Mouse (Mus musculus): ENCODE data around the gene Ghdc.

Ghdc gene

DNA sequence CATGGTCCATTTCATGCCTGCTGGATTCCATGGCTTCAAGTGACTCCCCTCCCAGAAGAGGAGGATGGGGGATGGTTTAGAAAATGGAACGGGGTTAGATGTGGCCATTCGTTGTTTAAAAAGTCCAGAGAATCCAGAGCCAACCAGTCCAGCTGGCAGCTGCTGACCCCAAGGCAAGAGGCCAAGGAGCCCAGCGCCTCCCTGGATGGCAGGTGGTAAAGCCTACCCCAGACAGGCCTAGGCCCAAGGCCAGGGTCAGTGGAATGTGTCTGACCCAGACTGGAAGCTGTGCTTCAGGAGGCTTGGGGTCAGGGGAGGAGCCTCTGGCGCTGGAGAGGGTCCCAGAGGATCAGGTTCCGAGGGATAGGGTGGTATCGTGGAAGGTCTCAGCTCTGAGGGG lies 29.4 kb downstream of the Ghdc start:
- DNase-seq, result no peak

DNA sequence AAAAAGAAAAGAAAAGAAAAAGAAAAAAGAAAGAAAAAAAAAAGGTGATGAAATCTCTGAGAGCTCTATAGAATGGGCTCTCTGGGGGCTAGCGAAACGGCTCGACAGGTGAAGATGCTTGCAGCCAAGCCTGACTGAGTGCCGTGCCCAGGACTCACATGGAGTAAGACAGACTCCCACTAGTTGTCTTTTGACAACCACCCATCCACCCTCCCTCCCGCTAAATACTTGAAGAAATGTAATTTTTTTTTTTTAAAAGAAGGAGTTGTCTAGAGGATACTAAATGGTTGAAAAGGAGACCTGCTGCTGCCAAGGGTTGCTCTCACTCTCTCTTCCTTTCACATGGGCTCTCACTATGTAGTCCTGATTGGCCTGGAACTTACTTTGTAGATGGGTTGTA lies 32.0 kb downstream of the Ghdc start:
- DNase-seq, result no peak

DNA sequence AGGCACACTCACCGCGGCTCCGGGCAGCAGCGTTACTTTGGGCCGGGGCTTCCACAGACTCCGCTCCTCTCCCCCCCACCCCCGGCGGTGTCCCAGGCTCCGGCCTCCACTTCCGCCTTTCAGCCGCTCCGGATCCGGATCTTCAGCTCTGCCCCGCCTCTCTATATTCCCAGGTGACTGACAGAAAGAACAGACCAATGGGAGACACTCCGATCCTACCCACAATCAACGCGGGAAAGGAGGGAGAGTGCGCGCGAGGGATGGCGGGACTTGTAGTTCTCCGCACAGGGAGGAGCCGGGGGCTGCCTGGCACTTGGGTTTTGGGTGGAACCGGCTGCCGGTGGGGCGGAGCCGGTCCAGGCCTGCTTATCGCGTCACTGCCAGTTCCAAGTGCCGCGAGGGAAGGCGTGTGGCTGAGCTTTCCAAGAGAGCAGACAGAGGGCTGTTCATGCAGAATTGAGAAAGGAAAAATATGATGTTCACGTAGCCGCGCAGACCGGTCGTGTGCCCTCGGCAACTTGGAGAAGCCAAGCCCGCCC lies 32.6 kb downstream of the Ghdc start, which contains the start of gene Rab5c:
Gene Rab5c (minus strand): TSS at position 150 of the 539 bp plus-strand sequence.
- DNase-seq, result peak; percentile 100

DNA sequence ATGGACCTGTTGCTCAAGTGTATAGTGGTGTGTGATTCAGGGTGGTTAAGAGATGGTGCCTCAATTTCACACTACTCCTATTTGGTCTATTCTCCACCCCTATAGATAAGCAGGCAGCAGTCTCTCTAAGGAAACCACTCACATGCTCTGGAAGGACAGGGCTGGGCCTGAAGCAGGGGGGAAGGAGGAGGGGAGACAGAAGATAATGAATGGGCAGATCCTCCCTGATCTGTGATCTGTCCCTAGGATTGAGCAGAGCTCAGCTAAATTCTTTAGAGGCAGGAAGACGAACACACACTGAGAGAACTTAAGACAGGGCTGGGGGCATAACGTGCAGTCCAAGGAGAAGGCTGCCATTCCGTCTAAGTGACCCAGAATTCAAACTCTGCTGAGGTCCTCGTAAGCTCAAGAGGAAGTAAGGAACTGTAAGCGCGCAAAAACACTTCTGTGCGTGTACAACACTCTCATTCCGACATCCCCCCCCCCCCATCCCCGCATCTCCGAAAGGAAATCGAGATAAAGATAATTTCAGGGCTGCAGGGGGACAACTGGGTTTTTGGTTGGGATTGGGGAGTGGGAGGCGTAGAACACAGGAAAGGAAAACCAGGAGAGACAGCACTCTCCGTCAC lies 33.5 kb downstream of the Ghdc start:
- DNase-seq, result no peak

DNA sequence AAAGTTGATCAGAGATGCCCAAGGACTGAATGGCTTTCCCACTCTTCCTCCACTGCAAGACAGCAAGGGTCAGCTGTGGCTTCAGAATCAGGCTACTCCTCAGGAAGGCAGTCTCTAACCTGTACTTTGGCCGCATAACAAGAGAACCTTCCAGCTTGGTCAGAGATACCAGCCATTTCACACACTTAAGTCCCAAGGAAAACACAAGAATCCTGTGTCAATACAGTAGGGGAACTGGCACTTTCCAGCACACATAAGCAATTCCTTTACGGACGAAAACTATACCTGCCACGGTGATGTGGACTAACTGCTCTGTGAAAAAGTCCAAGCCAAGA lies 34.0 kb downstream of the Ghdc start:
- DNase-seq, result no peak

DNA sequence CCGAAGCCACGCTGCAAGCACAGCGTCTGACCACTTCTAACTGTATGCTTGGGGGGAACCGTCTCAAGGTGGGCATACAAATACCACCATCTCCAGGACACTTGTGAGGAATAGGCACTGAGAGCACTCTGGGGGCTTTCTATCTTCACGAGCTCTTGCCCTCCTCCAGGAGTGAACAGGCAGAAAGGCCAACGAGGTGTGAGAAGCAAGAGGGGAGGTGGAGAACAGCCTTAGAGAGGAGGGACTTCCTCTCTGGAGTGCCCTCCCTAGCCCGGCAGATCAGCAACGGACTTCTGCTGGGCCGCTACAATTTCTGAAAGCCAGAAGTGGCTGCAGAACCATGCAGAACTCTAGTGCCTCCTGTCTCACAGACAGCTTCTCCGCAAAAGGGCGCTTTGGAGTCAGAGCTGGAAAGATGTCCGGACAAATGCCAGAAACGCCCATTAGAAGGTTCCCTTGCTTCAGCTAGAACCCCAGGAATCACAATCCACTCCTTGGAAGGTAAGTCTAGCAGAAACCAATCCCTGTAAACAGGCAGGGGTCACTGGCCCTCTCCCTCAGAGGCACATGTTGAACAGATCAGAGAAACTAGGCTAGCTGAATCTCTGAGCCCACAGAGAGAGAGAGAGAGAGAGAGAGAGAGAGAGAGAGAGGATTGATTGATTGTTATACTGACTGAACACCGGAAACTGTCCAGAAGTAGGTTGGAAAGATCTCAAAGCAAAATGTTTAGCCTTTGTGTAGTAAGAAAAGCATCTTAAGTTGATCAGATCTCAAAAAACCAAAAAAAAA lies 34.6 kb downstream of the Ghdc start:
- no peak for DNase-seq

DNA sequence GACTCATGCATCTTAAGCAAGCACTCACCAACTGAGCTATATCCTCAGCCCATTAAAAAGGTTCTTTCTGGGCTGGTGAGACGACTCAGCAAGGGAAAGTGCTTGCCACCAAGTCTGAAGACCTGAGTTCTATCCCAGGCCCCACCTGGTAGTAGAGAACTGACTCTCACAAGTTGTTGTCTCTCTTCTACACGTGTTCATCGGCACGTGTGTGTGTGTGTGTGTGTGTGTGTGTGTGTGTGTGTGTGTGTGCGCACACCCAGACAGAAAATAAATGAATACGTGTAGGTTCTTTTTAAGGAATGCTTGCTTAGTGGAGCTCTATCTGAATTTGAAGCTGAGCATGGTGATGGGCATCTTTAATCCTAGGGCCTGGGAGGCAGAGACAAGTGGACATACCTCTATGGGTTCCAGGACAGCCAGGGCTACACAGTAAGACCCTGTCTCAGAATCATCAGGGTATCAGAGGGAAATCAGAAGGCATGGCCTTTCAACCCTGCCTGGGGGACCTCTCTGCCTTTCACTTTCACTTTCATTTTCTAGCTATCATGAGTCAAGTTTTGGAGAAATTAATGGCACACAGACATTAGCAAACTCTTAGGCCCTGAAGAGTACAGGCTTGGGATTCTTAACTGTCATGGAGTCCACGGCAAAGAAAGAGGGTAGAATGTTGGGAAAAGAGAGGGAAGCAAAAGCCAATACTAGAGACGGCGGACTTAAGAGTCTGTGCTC lies 35.5 kb downstream of the Ghdc start:
- no peak for DNase-seq

DNA sequence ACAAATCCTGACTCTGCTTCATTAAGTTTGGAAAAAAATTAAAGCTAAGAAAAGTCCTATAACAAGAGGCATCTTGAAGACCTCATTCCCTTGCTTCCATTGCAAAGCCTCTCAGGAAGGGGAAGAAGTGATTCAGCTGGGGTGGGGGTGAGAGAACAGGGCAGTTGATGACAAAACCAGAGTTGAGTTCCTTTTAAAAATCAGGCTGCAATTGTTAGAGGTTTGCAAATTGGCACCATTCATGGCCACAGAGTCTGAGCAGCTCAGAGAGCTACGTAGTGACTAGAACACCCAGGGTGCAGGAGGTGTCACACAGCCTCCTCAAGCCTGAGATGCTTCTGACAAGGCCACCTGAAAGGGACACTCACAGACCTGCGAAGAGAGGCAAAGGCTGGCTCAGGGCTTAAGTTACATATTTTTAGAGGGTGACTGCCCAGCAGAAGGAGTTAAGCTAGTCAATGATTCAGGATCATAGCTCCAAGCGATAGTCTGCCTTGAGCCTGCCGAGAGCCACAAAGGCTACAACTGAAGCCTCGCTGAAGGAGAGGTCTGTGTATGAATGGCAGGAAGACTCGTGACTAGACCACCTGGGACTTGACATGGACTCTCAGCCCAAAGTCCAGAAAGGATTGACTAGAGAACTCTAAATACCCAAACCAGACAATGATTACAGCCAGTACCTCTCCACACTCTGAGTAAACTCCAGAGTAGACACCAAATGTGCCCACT lies 40.1 kb downstream of the Ghdc start:
- DNase-seq, result peak; percentile 38

DNA sequence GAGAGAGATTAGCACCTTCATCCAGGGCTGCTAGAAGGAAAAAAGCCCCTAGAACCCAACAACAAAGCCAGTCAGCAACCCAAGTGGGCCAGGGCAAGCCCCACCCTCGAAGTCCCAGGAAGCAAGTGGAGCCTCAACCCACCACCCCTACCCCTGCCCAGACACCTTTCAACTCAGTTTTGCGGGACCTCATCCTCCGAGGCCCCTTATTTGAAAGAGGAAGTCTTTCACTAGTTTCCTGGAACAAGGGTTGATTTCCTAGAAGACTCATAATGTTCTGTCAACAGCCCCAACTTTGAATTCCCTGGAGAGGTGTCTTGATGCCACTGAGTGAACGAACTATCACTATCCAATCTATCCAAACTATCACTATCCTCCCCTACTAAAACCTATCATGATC lies 40.8 kb downstream of the Ghdc start:
- DNase-seq, result no peak

DNA sequence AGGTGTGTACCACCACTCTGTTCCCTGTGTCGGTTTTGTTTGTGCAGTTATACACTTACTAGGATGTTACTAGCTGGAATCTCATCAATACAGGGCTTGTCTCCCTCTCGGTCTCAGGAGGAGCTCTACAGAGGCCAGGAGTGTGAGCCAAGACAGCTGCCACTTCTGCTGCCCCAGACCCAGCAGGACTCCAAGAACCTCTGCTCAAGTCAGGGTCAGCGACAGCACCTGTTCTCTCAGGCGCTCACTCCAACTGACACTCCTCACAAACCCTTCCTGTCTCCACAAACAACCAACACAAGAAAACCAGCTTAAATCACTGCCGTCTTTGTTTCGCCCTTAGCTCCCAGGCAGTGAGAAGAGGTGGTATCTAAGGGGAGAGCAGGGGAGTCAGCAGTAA lies 42.2 kb downstream of the Ghdc start:
- no peak for DNase-seq

DNA sequence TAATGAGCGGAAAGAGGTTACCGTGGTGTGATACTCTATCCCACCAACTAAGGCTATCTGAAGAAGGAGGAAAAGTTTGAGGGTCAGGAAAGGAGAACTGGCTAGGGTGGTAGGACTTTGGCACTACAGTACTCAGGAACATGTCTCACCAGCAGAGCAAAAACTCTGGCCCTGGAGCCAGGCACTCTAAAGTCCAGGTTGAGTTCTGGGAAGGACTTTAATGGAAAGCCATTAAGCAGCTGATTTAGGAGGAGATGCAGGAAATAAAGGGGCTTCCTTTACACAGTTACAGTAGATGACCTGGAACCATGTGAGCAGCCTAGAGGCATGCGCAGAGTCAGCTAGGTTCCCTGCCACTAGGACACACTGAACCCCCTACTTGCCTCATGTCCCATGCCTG lies 43.6 kb downstream of the Ghdc start:
- no peak for DNase-seq

DNA sequence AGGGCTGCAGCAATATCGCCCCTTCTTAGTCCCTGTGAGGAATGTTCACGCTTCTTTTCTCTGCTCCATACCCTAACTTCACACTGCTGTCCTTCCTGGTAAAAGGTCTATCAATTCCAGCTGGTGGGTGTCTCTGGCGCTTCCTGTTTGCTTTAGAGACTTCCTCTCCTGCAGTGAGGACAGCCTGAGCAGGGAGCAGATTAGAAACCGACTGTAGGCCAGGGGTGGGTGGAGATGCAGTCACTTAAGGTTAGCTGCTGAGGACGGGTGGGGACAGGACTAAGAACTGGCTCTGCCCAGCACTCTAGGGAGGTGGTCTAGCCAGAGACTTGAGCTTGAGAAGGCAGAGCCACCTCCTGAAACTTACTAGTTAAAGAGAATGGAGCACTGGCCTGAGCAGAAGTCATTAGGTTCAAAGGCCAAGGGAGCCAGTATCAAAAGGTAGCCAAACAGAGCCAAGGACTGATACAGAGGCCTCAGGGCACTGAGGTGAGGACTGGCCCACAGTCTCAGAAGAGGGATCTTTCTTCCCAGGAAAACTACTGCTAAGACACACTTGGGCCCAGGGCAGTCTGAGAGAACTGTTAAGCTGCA lies 45.7 kb downstream of the Ghdc start:
- peak; percentile 82 for DNase-seq

DNA sequence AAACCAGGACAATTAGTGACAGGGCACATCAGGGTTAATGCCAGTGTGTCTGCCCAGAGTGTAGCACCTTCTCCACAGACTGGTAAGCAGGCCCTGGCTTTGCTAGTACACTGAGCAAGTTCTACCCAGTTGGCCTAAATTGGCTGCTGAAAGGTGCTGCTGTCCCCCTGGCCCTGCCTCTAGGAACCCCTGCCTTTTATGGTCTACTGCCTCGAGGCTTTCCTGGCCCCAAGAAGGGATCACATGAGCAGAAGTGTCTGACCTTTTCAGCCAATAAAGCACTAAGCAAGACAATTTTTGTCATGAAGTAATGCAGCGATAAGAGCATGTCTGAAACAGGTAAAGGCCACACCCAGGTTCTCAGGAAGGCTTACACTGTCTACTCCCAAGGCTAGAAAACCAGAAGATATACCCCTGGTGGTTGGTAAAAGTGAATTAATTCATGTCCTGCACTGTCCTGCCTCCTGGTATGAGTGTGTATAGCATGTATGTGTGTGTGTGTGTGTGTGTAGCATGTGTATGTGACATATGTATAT lies 48.2 kb downstream of the Ghdc start:
- no peak for DNase-seq

DNA sequence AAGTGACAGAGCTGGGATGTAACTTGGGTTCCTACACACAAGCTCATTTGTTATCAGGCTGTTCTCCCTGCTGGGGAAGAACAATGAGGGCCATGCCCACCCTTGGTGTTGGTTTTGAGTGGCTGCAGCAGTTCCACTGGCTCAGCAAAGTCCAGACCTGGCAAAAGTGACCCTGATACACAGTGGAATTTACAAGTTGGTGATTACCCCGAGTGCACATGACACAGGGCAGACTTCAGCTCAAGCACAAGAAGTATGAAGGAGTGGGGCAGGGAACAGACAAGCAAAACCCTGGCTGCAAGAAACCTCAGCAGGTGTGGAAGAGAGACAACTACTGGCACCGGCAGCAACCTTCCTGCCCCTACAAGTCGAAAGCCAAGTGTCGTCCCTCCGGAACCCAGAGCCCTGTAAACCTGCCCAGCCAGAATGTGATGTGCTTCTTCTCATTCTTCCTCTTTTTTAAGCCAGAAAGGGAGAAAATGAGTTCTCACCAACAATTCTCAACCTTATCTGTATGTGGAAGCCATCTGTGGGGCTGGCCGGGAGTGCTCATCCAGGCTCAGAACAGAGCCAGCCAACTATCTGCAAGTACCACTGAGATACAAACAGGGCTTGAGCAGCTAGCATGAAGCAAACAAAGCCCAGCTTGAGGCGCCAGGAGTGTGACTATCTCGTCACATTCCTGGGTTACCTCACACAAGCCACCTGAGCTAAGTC lies 48.8 kb downstream of the Ghdc start:
- DNase-seq, result no peak

DNA sequence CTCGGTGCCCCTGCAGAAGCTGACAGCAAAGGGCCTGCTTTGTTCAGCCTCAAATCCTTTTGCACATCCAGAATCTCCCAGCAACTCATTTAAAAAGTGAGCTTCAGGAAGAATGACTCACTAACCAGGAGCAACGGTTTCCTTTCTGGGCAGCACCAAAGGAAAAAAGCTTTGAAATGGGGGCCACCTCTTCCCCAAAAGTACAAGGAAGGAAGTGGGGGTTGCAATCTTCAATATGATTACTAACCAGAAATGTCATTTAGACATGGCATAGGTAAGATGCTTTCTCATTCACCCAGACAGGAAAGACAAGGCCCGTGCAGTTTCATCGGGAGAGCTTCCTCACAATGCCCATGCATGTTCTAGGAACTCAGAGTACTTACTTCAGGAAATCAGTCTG lies 49.5 kb downstream of the Ghdc start:
- peak; percentile 27 for DNase-seq

DNA sequence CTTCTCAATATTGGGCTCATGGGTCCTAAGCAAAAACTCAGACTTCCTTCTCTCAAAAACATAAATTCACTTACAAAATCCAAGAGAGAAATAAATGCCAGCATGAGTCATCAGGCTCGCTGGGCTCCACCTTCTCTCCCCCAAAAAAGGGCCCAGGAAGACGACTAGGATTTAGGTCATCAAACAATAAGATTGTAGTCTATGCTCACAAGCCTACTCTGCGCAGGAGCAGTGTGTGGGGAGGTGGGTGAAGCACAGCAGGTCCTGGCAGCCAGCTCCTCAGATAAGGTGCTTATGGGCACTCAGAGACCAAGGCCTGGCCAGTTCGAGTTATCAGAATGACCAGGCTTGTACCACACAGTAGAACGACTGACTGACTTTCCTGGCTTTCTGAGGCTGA lies 50.4 kb downstream of the Ghdc start:
- no peak for DNase-seq

DNA sequence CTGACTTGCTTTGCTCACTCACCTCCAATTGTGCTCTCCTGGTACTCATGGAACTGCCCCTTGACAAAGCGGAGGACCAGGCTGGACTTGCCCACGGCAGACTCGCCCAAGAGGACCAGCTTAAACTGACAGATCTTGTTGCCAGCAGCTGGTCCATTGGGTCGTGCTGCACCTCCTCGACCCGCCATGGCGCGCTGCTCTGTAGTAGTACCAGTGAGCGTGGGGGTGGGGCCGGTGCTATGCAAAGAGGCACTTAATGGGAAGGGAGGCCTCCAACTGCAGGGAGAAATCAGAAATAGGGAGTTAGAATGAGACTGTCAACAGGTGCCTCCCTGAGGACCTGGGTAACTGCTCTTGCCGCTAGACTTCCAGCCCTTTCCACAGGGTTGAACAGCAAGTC lies 50.9 kb downstream of the Ghdc start:
- peak; percentile 58 for DNase-seq

DNA sequence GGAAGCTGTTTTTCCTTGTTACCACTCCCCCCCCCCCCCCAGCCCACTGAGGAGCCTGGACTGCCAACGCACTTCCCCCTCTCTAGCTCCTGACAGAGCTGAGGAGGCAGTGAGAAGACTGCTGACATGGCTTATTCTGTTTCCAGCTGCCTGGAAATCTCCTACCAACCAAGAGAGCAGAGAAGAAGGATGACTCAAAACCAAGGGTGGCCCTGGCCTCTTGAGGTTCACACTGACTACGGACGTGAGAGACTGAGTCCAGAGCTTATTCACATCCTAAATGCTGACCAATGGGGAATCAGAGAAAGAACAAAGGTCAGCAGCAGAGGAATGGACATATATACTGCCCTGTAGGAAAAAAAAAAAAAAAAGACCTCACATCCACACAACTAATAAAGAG lies 51.4 kb downstream of the Ghdc start:
- DNase-seq, result no peak

DNA sequence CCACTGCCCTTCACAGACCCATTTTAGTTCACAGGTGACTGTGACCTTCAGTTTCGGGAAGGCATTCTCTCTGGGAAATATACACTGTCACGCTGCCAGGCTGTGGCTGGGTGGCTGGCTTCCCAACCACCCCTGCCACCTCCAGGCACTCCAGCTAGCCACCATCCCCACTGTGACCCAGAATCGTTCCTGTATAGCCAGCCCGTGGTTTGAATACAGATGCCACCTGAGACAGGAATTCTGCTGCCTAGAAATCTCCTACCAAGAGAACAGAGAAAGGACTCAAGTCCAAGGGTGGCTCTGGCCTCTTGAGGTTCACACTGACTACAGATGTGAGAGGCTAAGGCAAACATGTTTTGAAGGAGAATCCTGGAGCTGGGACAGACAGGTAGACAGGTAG lies 51.9 kb downstream of the Ghdc start:
- no peak for DNase-seq

DNA sequence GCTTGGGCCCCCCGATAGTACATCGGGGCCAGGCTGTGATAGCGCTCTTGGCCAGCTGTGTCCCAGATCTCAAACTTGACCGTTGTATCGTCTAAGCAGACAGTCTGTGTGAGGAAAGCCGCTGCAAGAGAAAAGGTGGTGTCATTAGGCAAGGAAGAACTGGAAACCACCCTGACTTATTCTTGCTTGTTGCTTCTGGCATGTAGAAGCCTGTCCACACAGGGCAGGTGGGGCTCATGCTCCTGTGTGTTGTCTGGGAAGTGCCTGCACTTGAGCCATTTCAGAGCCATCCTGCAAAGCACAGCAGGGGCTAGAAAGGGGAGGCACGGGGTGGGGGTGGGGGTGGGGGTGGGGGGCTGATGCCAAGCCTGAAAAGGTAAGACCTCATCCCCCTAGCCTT lies 52.3 kb downstream of the Ghdc start:
- DNase-seq, result no peak

DNA sequence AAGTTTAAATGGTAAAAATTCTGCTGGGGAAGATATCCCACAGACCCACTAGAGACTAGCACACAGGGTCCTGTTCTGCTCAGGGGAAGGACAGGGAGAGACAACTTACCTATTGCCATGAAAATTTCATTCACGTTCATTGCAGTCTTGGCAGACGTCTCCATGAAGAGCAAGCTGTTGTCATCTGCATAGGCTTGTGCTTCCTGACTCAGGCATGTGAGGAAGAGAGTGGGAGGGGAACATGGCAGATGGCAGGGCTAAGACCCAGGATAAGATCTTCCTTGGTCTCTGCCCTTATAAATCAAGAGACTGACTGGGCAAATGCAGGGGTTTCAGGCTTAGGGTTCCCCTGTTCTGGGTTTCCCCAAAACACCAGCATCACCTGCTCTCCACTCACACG lies 54.1 kb downstream of the Ghdc start:
- DNase-seq, result no peak

Data from lung, postnatal 36 days (tissue).